Mouse (Mus musculus) CD4-positive naive resting alpha-beta T cell, adult 76 days (primary cell): ENCODE data around the gene Tmem98. TPM values are rescaled to one million over a fixed set of nuclear protein-coding genes. Genes with fewer than 3 reads are reported as not detected.

Experiments used
- total RNA-seq: library from RNA; stranded (reverse); gene quantifications from one replicate; pipeline ENCODE4 v1.2.4, GENCODE M21; 2023

The Tmem98 gene
- not detected for total RNA-seq

DNA sequence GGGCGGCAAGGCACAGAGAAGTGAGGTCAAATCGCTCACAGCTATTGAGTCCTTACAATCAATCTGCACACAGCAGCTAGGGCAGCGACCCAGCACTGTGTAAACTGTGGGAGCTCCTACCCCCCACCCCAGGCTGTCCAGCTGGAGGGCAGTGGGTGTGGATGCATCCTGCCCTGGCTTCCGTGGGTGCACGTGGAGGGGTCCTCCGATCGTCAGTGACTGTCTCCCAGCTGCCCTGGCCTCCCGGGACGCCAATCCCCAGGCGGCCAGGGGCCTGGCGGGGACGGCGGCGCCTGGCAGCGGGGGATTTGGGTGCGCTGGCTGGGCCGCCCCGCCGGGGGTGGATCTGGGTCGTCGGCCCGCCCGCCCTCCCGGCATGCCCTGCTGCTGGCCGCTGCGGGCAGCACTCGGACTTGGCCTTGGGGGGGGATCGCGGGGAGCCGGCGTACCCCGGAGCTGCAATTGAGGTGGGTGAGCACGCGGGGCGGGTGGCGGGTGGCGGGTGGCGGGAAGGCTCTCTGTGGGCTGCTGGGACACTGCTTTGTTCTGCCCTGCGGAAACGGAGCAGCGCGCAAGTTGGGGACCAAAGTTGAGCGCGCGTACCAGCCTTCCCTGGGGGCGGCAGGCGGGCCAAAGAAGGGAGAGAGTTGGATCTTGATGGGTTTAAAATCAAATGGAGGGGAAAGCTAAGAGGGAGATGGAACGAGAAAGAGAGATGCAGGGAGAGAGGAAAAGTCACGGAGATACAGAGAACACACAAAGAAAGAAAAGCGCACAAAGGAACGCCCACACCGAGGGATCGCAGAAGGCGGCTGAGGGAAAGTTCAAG, at the start of gene Tmem98:
TSS of gene Tmem98 (plus strand) at position 183 of the 829 bp plus-strand sequence.

DNA sequence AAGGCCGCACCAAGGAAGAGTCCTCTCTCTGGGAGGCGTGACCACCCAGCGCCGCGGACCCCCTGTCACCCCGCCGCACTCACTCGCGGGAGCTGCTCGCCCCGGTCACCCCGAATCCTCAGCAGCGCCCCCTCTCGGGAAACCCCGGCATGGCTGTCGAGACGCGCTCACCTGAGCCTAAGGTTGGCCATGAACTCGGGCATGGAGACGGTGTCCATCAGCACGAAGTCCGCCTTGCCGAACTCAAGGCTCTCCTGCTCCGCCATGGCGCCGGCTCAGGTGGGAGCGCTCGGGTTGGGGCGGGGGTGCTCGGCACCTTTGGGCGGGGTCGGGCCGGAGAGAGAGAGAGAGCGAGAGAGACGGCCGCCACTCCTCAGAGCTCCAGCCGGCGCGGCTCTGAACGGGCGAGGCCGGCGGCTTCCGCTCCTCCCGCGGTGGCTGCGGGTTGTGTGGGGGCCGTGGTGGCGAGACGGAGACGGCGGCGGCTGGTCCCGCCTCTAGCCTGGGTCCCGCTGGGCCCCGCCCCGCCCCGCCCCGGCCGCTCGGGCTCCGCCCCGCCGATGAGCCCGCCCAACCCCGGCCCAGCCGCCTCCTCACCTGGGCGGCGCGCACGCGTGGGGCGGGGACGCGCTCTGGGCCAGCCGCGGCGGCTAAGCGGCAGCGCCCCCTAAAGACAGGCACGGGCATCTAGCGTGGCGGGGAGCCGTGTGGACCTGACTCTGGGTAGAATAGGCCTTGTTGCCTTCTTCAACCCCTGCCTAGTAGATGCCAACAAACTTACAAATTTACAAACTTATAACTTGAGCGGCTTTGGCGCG, 30.2 kb upstream of the Tmem98 start, which contains the start of gene Myo1d:
TSS of gene Myo1d (minus strand) at position 499 of the 818 bp plus-strand sequence.

DNA sequence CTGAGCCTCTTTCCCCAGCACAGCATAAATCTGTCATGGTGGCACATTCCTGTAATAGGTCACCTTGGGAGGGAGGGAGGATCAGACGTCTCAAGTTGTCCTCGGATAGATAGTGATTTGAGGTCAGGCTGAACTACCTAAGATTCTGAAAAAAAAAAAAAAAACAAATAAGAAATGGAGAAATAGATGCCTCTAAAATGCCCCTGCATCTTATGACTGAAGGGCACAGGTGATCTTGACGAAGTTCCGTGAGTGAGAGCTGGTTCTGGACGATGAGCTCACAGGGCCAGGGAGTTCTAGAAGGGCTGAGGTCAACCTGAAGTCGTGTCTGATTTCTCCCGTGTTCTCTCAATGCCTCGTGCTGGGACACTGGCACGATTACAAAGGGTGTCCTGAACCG, 48.1 kb downstream of the Tmem98 start, which contains the start of gene Spaca3:
TSS of gene Spaca3 (plus strand) at position 301 of the 400 bp plus-strand sequence.

Other genes with a start within 250 kb of the Tmem98 start
- 0.85 TPM for gene Myo1d, start 30.1 kb upstream of the Tmem98 start, total RNA-seq
- not detected for gene Spaca3, start 48.2 kb downstream of the Tmem98 start, total RNA-seq